Mouse (Mus musculus): ENCODE measurements around the gene Chrng.

The Chrng gene

GRCm38 (mm10) chr1:87204465-87204864 lies at the start of gene Chrng:
Gene Chrng, plus strand, starts transcription at chr1:87204657.
- DNase-seq (ENCODE audit: low spot score in 2 of 2) = no peak

GRCm38 (mm10) chr1:87155531-87156198 lies 48.8 kb upstream of the Chrng start:
- DNase-seq (ENCODE audit: low spot score in 2 of 2) = no peak

- DNase-seq (ENCODE audit: low spot score in 2 of 2) = no peak
These were observed 48.3 kb upstream of the Chrng start, which contains the start of gene Ecel1 for GRCm38 (mm10) chr1:87156199-87156587. Gene Ecel1, minus strand, starts transcription at chr1:87156521.

- no peak for DNase-seq (ENCODE audit: low spot score in 2 of 2)
These were observed 45.1 kb upstream of the Chrng start for GRCm38 (mm10) chr1:87159396-87159795.

DNA sequence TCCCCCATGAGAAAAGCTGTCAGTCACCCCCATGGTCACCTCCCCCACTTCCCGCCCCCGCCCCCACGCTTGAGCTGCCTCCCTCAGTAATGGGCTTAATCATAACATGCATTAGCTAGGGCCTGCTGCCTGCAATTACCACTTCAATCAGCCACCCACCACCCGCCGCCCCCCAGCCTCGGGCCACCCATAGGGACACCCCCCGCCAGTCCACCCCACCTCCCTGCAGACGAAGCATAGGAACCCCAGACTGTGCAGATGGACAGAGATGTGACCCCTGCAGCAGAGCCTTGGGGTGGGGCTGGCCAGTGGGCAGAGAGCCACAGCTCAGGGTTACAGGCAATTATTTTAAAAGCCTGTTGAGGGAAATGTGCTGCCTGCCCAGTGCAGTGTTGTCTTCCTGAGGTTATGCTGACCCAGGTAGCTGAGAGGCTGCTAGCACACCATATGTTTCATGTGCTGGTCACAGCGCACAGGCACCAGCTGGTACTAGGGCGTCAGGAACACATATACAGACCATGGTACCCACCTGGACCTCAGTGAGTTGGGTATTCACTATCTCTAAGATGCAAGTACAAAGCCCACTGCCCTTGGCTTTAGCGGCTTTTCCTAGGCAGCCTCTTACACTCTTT lies 40.2 kb upstream of the Chrng start:
- no peak for DNase-seq (ENCODE audit: low spot score in 2 of 2)

GRCm38 (mm10) chr1:87164796-87165184 lies 39.7 kb upstream of the Chrng start:
- no peak for DNase-seq (ENCODE audit: low spot score in 2 of 2)

GRCm38 (mm10) chr1:87170458-87170857 lies 34.0 kb upstream of the Chrng start:
- no peak for DNase-seq (ENCODE audit: low spot score in 2 of 2)

GRCm38 (mm10) chr1:87171312-87171711 lies 33.1 kb upstream of the Chrng start:
- DNase-seq (ENCODE audit: low spot score in 2 of 2) = no peak

GRCm38 (mm10) chr1:87172316-87172715 lies 32.1 kb upstream of the Chrng start:
- DNase-seq (ENCODE audit: low spot score in 2 of 2) = no peak

GRCm38 (mm10) chr1:87174006-87174955 lies 30.2 kb upstream of the Chrng start:
- peak; percentile 17 to 38 for DNase-seq (ENCODE audit: low spot score in 2 of 2)

GRCm38 (mm10) chr1:87175852-87176292 lies 28.6 kb upstream of the Chrng start:
- no peak for DNase-seq (ENCODE audit: low spot score in 2 of 2)

DNA sequence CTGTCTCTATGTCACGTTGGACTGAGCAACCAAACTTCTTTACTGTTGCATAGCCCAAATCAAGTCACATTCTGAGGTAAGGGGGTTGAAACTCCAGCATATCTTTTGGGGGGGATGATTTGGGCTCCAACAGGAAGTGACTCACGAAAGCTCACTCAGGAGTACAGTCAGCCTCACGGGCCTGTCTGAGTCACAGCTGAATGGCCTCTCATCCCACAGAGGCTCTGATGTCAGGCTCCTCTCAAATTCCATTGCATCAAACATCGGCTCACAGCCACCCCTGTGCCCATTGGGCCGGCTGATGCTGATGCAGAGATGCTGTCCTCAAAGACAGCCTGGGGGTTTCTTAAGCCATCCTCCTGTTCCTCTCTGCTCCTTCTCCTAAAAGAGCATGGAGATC lies 23.6 kb upstream of the Chrng start:
- DNase-seq (ENCODE audit: low spot score in 2 of 2) = no peak

- DNase-seq (ENCODE audit: low spot score in 2 of 2) = no peak
These were observed 21.4 kb upstream of the Chrng start, which contains the start of gene Prss56 for GRCm38 (mm10) chr1:87183013-87183412. Gene Prss56, plus strand, starts transcription at chr1:87183313.

GRCm38 (mm10) chr1:87183998-87184750 lies 20.3 kb upstream of the Chrng start:
- DNase-seq (ENCODE audit: low spot score in 2 of 2) = no peak

- peak; percentile 22 to 30 for DNase-seq (ENCODE audit: low spot score in 2 of 2)
These were observed 19.7 kb upstream of the Chrng start for GRCm38 (mm10) chr1:87184751-87185139.

DNA sequence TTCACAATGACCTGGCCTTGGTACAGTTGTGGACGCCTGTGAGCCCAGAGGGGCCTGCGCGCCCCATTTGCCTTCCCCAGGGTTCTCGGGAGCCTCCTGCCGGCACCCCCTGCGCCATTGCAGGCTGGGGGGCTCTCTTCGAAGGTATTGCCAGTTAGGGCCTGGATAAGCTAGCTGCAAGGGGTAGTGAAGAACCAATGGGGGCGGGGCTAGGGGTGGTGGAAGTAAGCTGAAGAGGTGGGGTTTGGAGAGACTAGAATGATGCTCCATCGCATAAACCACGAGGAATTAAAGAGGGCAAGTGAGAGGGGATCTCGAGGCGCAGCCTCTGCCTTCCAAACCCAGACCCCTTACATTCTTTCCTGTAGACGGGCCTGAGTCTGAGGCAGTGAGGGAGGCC lies 18.9 kb upstream of the Chrng start:
- DNase-seq (ENCODE audit: low spot score in 2 of 2) = no peak

DNA sequence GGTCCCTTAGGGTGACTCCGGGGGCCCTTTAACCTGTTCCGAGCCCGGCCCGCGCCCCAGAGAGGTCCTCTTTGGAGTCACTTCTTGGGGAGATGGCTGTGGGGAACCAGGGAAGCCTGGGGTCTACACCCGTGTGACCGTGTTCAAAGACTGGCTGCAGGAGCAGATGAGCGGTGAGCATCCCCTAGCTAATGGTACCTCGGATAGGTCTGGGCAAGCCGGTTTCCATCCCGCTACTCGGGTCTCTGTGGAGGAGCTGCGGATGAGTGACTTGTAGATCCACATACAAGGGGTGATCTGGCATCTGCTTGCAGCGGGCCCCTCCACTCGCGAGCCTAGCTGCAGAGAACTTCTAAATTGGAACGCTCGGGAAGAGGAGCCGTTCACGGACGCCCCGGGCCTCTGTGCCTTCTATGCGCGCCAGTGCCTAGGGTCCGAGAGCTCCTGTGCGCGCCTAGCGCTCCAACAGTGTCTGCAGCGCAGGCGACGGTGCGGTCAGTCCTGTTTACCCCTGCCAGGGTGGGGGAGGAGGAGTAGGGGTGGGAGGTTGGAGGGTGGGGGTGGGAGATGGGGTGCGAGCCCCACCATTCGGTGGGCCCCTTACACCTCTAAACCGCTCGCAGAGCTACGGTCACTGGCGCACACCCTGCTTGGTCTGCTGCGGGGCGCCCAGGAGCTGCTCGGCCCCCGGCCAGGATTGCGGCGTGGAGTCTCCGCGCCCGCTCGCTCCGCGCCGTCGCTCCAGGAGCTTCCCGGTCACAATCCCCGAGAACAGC lies 18.0 kb upstream of the Chrng start:
- DNase-seq (ENCODE audit: low spot score in 2 of 2) = no peak

GRCm38 (mm10) chr1:87187037-87187355 lies 17.5 kb upstream of the Chrng start:
- DNase-seq (ENCODE audit: low spot score in 2 of 2) = no peak

GRCm38 (mm10) chr1:87190429-87190828 lies 14.0 kb upstream of the Chrng start, which contains the start of gene Chrnd:
Gene Chrnd, plus strand, starts transcription at chr1:87190607.
- DNase-seq (ENCODE audit: low spot score in 2 of 2) = no peak

GRCm38 (mm10) chr1:87197296-87197695 lies 7.2 kb upstream of the Chrng start:
- no peak for DNase-seq (ENCODE audit: low spot score in 2 of 2)
